Mouse (Mus musculus) lung, embryonic 16.5 days (tissue): ENCODE data around the gene Ikzf2. TPM values are rescaled to one million over a fixed set of nuclear protein-coding genes. Genes with fewer than 3 reads are reported as not detected.

Experiments used
- ATAC-seq: fragments of 200-750 bp; cut with Nextera tagmentation; 2 replicates; pipeline ENCODE4 v1.8.0; 2017; ENCODE audit warnings: low read depth, mild to moderate bottlenecking, moderate library complexity
- H3K27ac ChIP-seq: fragments of 300-500 bp; sonication (generic); 2 replicates; pipeline ENCODE4 v1.5.1; 2014; ENCODE audit warnings: mild to moderate bottlenecking, control low read depth, low read length
- H3K27me3 ChIP-seq: fragments of 300-500 bp; sonication (generic); 2 replicates; pipeline ENCODE4 v1.6.1; 2014; ENCODE audit warnings: low read depth, low read length, mixed read lengths; ENCODE audit not compliant: control insufficient read depth, insufficient read depth
- H3K36me3 ChIP-seq: fragments of 300-500 bp; sonication (generic); 2 replicates; pipeline ENCODE4 v1.6.1; 2014; ENCODE audit warnings: low read length; ENCODE audit not compliant: control insufficient read depth, insufficient read depth
- H3K4me1 ChIP-seq: fragments of 300-500 bp; sonication (generic); replicated peaks from 2 replicates; pipeline ENCODE4 v1.6.1; 2014; ENCODE audit warnings: low read length, mixed read lengths; ENCODE audit not compliant: control insufficient read depth, insufficient read depth
- H3K4me2 ChIP-seq: fragments of 300-500 bp; sonication (generic); 2 replicates; pipeline ENCODE4 v1.6.1; 2014; ENCODE audit warnings: low read depth, low read length, control low read depth
- H3K4me3 ChIP-seq: fragments of 300-500 bp; sonication (generic); 2 replicates; pipeline ENCODE4 v1.5.1; 2014; ENCODE audit warnings: mild to moderate bottlenecking, low read length, control low read depth
- H3K9ac ChIP-seq: fragments of 300-500 bp; sonication (generic); 2 replicates; pipeline ENCODE4 v1.6.1; 2014; ENCODE audit warnings: low read length, control low read depth
- H3K9me3 ChIP-seq: fragments of 300-500 bp; sonication (generic); 2 replicates; pipeline ENCODE4 v1.6.1; 2016; ENCODE audit warnings: low read length; ENCODE audit not compliant: control insufficient read depth
- WGBS: fragments of 180-500 bp; shearing (Covaris S2); extraction: QIAGEN DNeasy Blood & Tissue Kit; methylation state at CpG from one replicate; pipeline ENCODE4 v1.1.7; 2014; 5-methylcytosine and 5-hydroxymethylcytosine counted together
- polyA plus RNA-seq: library from polyadenylated mRNA; unstranded; fragments of >200 nt; fragmentation: Nextera tagmentation; extraction: Ambion mirVana; gene quantifications from 2 replicates; pipeline ENCODE4 v1.2.1, GENCODE M21; 2015

Gene Ikzf2
- polyA plus RNA-seq, 1 experiment from 2014 or later = 3.2 TPM

GRCm38 (mm10) chr1:69493309-69494047 lies 193.6 kb downstream of the Ikzf2 start:
- WGBS = 58% methylated on average over 11 of the region's 11 CpGs
- Histone ChIP-seq H3K9ac (no peak overlapping the region), H3K36me3 (no peaks in the 10 kb centered on the region), H3K4me1 (no peaks in the 10 kb centered on the region), H3K9me3 (no peaks in the 10 kb centered on the region), H3K4me2 (no peak overlapping the region), H3K27ac (no peak overlapping the region), H3K4me3 (no peak overlapping the region), H3K27me3 (no peaks in the 10 kb centered on the region)
- ATAC-seq = no peak

- Histone ChIP-seq H3K36me3 (no peaks in the 10 kb centered on the region), H3K4me2 (no peak overlapping the region), H3K9me3 (no peaks in the 10 kb centered on the region), H3K9ac (no peak overlapping the region), H3K4me1 (no peaks in the 10 kb centered on the region), H3K27ac (no peak overlapping the region), H3K27me3 (no peaks in the 10 kb centered on the region), H3K4me3 (no peak overlapping the region)
- ATAC-seq = no peak
- WGBS = 94% methylated on average over 4 of the region's 4 CpGs
These were observed 195.0 kb downstream of the Ikzf2 start for GRCm38 (mm10) chr1:69492013-69492412.

GRCm38 (mm10) chr1:69489026-69489425 lies 198.0 kb downstream of the Ikzf2 start:
- Histone ChIP-seq H3K27me3 (no peaks in the 10 kb centered on the region), H3K9ac (no peak overlapping the region), H3K4me3 (no peak overlapping the region), H3K27ac (no peak overlapping the region), H3K36me3 (no peaks in the 10 kb centered on the region), H3K4me1 (no peaks in the 10 kb centered on the region), H3K4me2 (no peak overlapping the region), H3K9me3 (no peaks in the 10 kb centered on the region)
- 51% methylated on average over 7 of the region's 7 CpGs for WGBS
- no peak for ATAC-seq

GRCm38 (mm10) chr1:69488625-69489024 lies 198.4 kb downstream of the Ikzf2 start:
- Histone ChIP-seq H3K4me3 (no peak overlapping the region), H3K9ac (no peak overlapping the region), H3K27me3 (no peaks in the 10 kb centered on the region), H3K36me3 (no peaks in the 10 kb centered on the region), H3K9me3 (no peaks in the 10 kb centered on the region), H3K27ac (no peak overlapping the region), H3K4me1 (no peaks in the 10 kb centered on the region), H3K4me2 (no peak overlapping the region)
- 49% methylated on average over 6 of the region's 6 CpGs for WGBS
- ATAC-seq = no peak

Other genes with a start within 250 kb of the Ikzf2 start
- 2.2 and 3.3 TPM in 2 replicates for gene Spag16, start 139.7 kb upstream of the Ikzf2 start, polyA plus RNA-seq